Mouse (Mus musculus) hindbrain, postnatal 0 days (tissue): Measurements from ENCODE around the gene Gm20479. TPM values are rescaled to one million over a fixed set of nuclear protein-coding genes. Genes with fewer than 3 reads are reported as not detected.

Source experiments
- ATAC-seq: fragments of 200-750 bp; cut with Nextera tagmentation; 2 replicates; pipeline ENCODE4 v1.8.0; 2017; ENCODE audit warnings: mild to moderate bottlenecking, moderate TSS enrichment, moderate library complexity
- DNase-seq: peaks from one replicate; pipeline ENCODE4 v3.0.0-alpha.2; 2015; ENCODE audit warnings: low spot score
- H3K27ac ChIP-seq: fragments of 300-500 bp; sonication (generic); 2 replicates; pipeline ENCODE4 v1.5.1; 2014; ENCODE audit warnings: mild to moderate bottlenecking
- H3K27me3 ChIP-seq: fragments of 300-500 bp; sonication (generic); 2 replicates; pipeline ENCODE4 v1.6.1; 2014; ENCODE audit warnings: low read length, mixed read lengths; ENCODE audit not compliant: insufficient read depth
- H3K36me3 ChIP-seq: fragments of 300-500 bp; sonication (generic); 2 replicates; pipeline ENCODE4 v1.6.1; 2014; ENCODE audit warnings: low read length, mixed read lengths; ENCODE audit not compliant: insufficient read depth
- H3K4me1 ChIP-seq: fragments of 300-500 bp; sonication (generic); 2 replicates; pipeline ENCODE4 v1.6.1; 2014; ENCODE audit warnings: antibody characterized with exemption, low read length, mixed read lengths; ENCODE audit not compliant: insufficient read depth
- H3K4me2 ChIP-seq: fragments of 300-500 bp; sonication (generic); 2 replicates; pipeline ENCODE4 v1.6.1; 2014; ENCODE audit warnings: low read depth, mild to moderate bottlenecking, low read length, moderate library complexity, mixed read lengths
- H3K4me3 ChIP-seq: fragments of 300-500 bp; sonication (generic); 2 replicates; pipeline ENCODE4 v1.5.1; 2014; ENCODE audit warnings: low read length
- H3K9ac ChIP-seq: fragments of 300-500 bp; sonication (generic); replicated peaks from 2 replicates; pipeline ENCODE4 v1.6.1; 2014; ENCODE audit warnings: mild to moderate bottlenecking, low read length, moderate library complexity, mixed read lengths
- H3K9me3 ChIP-seq: fragments of 300-500 bp; sonication (generic); 2 replicates; pipeline ENCODE4 v1.6.1; 2016; ENCODE audit warnings: low read length, mixed read lengths
- CTCF ChIP-seq: IDR thresholded peaks from 2 replicates; pipeline ENCODE4 v1.5.1; 2016; ENCODE audit warnings: antibody characterized with exemption, control low read depth, low read depth
- WGBS: fragments of 180-500 bp; shearing (Covaris S2); extraction: QIAGEN DNeasy Blood & Tissue Kit; methylation state at CpG from one replicate; pipeline ENCODE4 v1.1.7; 2014; 5-methylcytosine and 5-hydroxymethylcytosine counted together
- polyA plus RNA-seq: library from polyadenylated mRNA; unstranded; fragments of >200 nt; fragmentation: Nextera tagmentation; extraction: Ambion mirVana; gene quantifications from 2 replicates; pipeline ENCODE4 v1.2.1, GENCODE M21; 2015
- total RNA-seq: library from RNA; depleted of rRNA; stranded (reverse); fragments of >200 nt; gene quantifications from 2 replicates; pipeline ENCODE4 v1.2.3, GENCODE M21; 2014

Gm20479 gene
- total and polyA plus RNA-seq, 2 experiments from 2014 or later = not detected

- H3K27ac ChIP-seq = no peak overlapping the region
- peaks cover 35% of the 10 kb centered on the region; the same call in 1 of the 2 replicates for H3K36me3 ChIP-seq
- DNase-seq (no peak), ATAC-seq (no peak)
- no peak overlapping the region for H3K4me2 ChIP-seq
- no peaks in the 10 kb centered on the region for H3K4me1 ChIP-seq
- 83% methylated on average over 19 of the region's 19 CpGs for WGBS
- H3K4me3 ChIP-seq = no peak overlapping the region
- no peak for TF ChIP-seq CTCF
- no peak overlapping the region for H3K9ac ChIP-seq
- H3K27me3 ChIP-seq = peaks cover 75% of the 10 kb centered on the region
- 0 out of 2 replicates have a peak, but pooled peaks cover 4% of the 10 kb centered on the region for H3K9me3 ChIP-seq
Observed at GRCm38 (mm10) chr7:27369111-27369510, 11.9 kb upstream of the Gm20479 start.

GRCm38 (mm10) chr7:27367976-27368375 lies 10.8 kb upstream of the Gm20479 start:
- H3K36me3 ChIP-seq = peaks cover 35% of the 10 kb centered on the region; the same call in 1 of the 2 replicates
- no peak overlapping the region for H3K27ac ChIP-seq
- WGBS = 33% methylated on average over 11 of the region's 11 CpGs
- no peak for TF ChIP-seq CTCF
- no peak overlapping the region for H3K9ac ChIP-seq
- no peak overlapping the region for H3K4me3 ChIP-seq
- H3K27me3 ChIP-seq = peaks cover 73% of the 10 kb centered on the region
- DNase-seq (no peak), ATAC-seq (no peak)
- 0 out of 2 replicates have a peak, but pooled peaks cover 4% of the 10 kb centered on the region for H3K9me3 ChIP-seq
- no peaks in the 10 kb centered on the region for H3K4me1 ChIP-seq
- no peak overlapping the region for H3K4me2 ChIP-seq

- no peak for ATAC-seq
- Histone ChIP-seq H3K9ac (no peak overlapping the region), H3K27ac (no peak overlapping the region), H3K27me3 (peaks cover 59% of the 10 kb centered on the region), H3K4me1 (no peaks in the 10 kb centered on the region), H3K36me3 (peaks cover 22% of the 10 kb centered on the region; the same call in 1 of the 2 replicates), H3K4me3 (no peak overlapping the region), H3K4me2 (no peak overlapping the region), H3K9me3 (0 out of 2 replicates have a peak, but pooled peaks cover 4% of the 10 kb centered on the region)
- TF ChIP-seq CTCF = no peak
- WGBS = 50% methylated on average over 21 of the region's 21 CpGs
- no peak for DNase-seq
Observed at GRCm38 (mm10) chr7:27366082-27366844, 9.0 kb upstream of the Gm20479 start.

- peaks cover 12% of the 10 kb centered on the region; the same call in 1 of the 2 replicates for H3K36me3 ChIP-seq
- WGBS = 10% methylated on average over 29 of the region's 29 CpGs
- H3K4me3 ChIP-seq = no peak overlapping the region
- no peak overlapping the region for H3K4me2 ChIP-seq
- H3K9me3 ChIP-seq = no peaks in the 10 kb centered on the region
- H3K27ac ChIP-seq = no peak overlapping the region
- no peak for DNase-seq
- no peaks in the 10 kb centered on the region for H3K4me1 ChIP-seq
- H3K9ac ChIP-seq = no peak overlapping the region
- no peak for ATAC-seq
- no peak for TF ChIP-seq CTCF
- H3K27me3 ChIP-seq = peaks cover 42% of the 10 kb centered on the region
Observed at GRCm38 (mm10) chr7:27364379-27364778, 7.2 kb upstream of the Gm20479 start.

- no peak for TF ChIP-seq CTCF
- Histone ChIP-seq H3K9ac (peak overlapping the region; percentile 33; the same call in 1 of the 2 replicates), H3K27me3 (peaks cover 37% of the 10 kb centered on the region), H3K9me3 (no peaks in the 10 kb centered on the region), H3K36me3 (no peaks in the 10 kb centered on the region), H3K4me2 (peak overlapping the region; percentile 63), H3K27ac (0 out of 2 replicates have a peak overlapping the region, but pooled peaks have one; percentile 16), H3K4me1 (peaks cover under 1% of the 10 kb centered on the region; the same call in 1 of the 2 replicates), H3K4me3 (peak overlapping the region; percentile 41)
- ATAC-seq (peak; percentile 96), DNase-seq (peak; percentile 100)
- whole genome bisulfite sequencing = under 1% methylated on average over 51 of the region's 52 CpGs
Observed at GRCm38 (mm10) chr7:27361283-27361946, 4.2 kb upstream of the Gm20479 start.

GRCm38 (mm10) chr7:27360749-27361148 lies 3.5 kb upstream of the Gm20479 start:
- no peak overlapping the region for H3K4me3 ChIP-seq
- H3K27ac ChIP-seq = no peak overlapping the region
- no peak for TF ChIP-seq CTCF
- WGBS = 54% methylated on average over 6 of the region's 6 CpGs
- no peak for ATAC-seq
- peaks cover 30% of the 10 kb centered on the region for H3K27me3 ChIP-seq
- H3K4me1 ChIP-seq = peaks cover 3% of the 10 kb centered on the region; the same call in 1 of the 2 replicates
- no peaks in the 10 kb centered on the region for H3K36me3 ChIP-seq
- H3K9me3 ChIP-seq = no peaks in the 10 kb centered on the region
- H3K4me2 ChIP-seq = peak overlapping the region; percentile 63
- DNase-seq = no peak
- no peak overlapping the region for H3K9ac ChIP-seq
